Mouse (Mus musculus) stomach, postnatal 0 days (tissue): ENCODE measurements around the gene Col18a1. TPM values are rescaled to one million over a fixed set of nuclear protein-coding genes. Genes with fewer than 3 reads are reported as not detected.

Experiments used
- ATAC-seq: fragments of 200-750 bp; cut with Nextera tagmentation; 2 replicates; pipeline ENCODE4 v1.8.0; 2017; ENCODE audit not compliant: low FRiP score, low TSS enrichment
- DNase-seq: peaks from one replicate; pipeline ENCODE4 v3.0.0-alpha.2; 2016; ENCODE audit warnings: low spot score
- H3K27ac ChIP-seq: fragments of 300-500 bp; sonication (generic); replicated peaks from 2 replicates; pipeline ENCODE4 v1.5.1; 2014; ENCODE audit warnings: mild to moderate bottlenecking, control low read depth
- H3K27me3 ChIP-seq: fragments of 300-500 bp; sonication (generic); 2 replicates; pipeline ENCODE4 v1.6.1; 2014; ENCODE audit warnings: low read length; ENCODE audit not compliant: control insufficient read depth, insufficient read depth
- H3K36me3 ChIP-seq: fragments of 300-500 bp; sonication (generic); 2 replicates; pipeline ENCODE4 v1.6.1; 2014; ENCODE audit warnings: low read length, mixed read lengths; ENCODE audit not compliant: control insufficient read depth, insufficient read depth
- H3K4me1 ChIP-seq: fragments of 300-500 bp; sonication (generic); replicated peaks from 2 replicates; pipeline ENCODE4 v1.6.1; 2014; ENCODE audit warnings: antibody characterized with exemption; ENCODE audit not compliant: control insufficient read depth, insufficient read depth
- H3K4me2 ChIP-seq: fragments of 300-500 bp; sonication (generic); replicated peaks from 2 replicates; pipeline ENCODE4 v1.6.1; 2014; ENCODE audit warnings: low read depth, mild to moderate bottlenecking, control low read depth, moderate library complexity
- H3K4me3 ChIP-seq: fragments of 300-500 bp; sonication (generic); 2 replicates; pipeline ENCODE4 v1.5.1; 2014; ENCODE audit warnings: low read depth, low read length, control low read depth
- H3K9ac ChIP-seq: fragments of 300-500 bp; sonication (generic); 2 replicates; pipeline ENCODE4 v1.6.1; 2014; ENCODE audit warnings: mild to moderate bottlenecking, low read length, control low read depth, mixed read lengths
- H3K9me3 ChIP-seq: fragments of 300-500 bp; sonication (generic); 2 replicates; pipeline ENCODE4 v1.6.1; 2016; ENCODE audit warnings: low read length; ENCODE audit not compliant: control insufficient read depth
- CTCF ChIP-seq: IDR thresholded peaks from 2 replicates; pipeline ENCODE4 v1.5.1; 2016; ENCODE audit warnings: antibody characterized with exemption, low read depth, mild to moderate bottlenecking, moderate library complexity
- EP300 ChIP-seq: optimal IDR thresholded peaks from 2 replicates; pipeline ENCODE3; 2016; ENCODE audit warnings: antibody characterized with exemption
- WGBS: fragments of 180-500 bp; shearing (Covaris S2); extraction: QIAGEN DNeasy Blood & Tissue Kit; methylation state at CpG from one replicate; pipeline ENCODE4 v1.1.7; 2014; 5-methylcytosine and 5-hydroxymethylcytosine counted together
- polyA plus RNA-seq: library from polyadenylated mRNA; unstranded; fragments of >200 nt; fragmentation: Nextera tagmentation; extraction: Ambion mirVana; gene quantifications from 2 replicates; pipeline ENCODE4 v1.2.1, GENCODE M21; 2015

Col18a1 gene
- polyA plus RNA-seq, 1 experiment from 2014 or later: 26.3 TPM

GRCm38 (mm10) chr10:77007433-77008108, 158.8 kb downstream of the Col18a1 start:
- TF ChIP-seq CTCF (no peak), EP300 (no peak)
- Histone ChIP-seq H3K9me3 (no peaks in the 10 kb centered on the region), H3K4me3 (no peak overlapping the region), H3K4me2 (no peak overlapping the region; the same call in 1 of the 2 replicates), H3K27ac (no peak overlapping the region), H3K27me3 (no peaks in the 10 kb centered on the region), H3K36me3 (no peaks in the 10 kb centered on the region), H3K4me1 (no peaks in the 10 kb centered on the region), H3K9ac (no peak overlapping the region)
- DNase-seq: no peak
- no peak; the same call in 1 of the 2 replicates for ATAC-seq
- 42% methylated on average over 8 of the region's 8 CpGs for WGBS

- WGBS: 38% methylated on average over 7 of the region's 7 CpGs
Measured at GRCm38 (mm10) chr10:77004936-77005335, 161.4 kb downstream of the Col18a1 start.

More at GRCm38 (mm10) chr10:77004936-77005335, 161.4 kb downstream of the Col18a1 start:
- Histone ChIP-seq H3K4me3 (no peak overlapping the region), H3K36me3 (no peaks in the 10 kb centered on the region), H3K9ac (no peak overlapping the region), H3K4me1 (no peaks in the 10 kb centered on the region), H3K9me3 (no peaks in the 10 kb centered on the region), H3K27ac (no peak overlapping the region), H3K4me2 (no peak overlapping the region), H3K27me3 (no peaks in the 10 kb centered on the region)
- DNase-seq (no peak), ATAC-seq (no peak)
- TF ChIP-seq CTCF (no peak), EP300 (no peak)

Other genes starting within 250 kb of the Col18a1 start
- gene Pcbp3, start 204.7 kb downstream of the Col18a1 start, polyA plus RNA-seq: 15.3 and 18.5 TPM in 2 replicates
- gene Slc19a1, start 134.3 kb downstream of the Col18a1 start, polyA plus RNA-seq: 13.9 and 14.2 TPM in 2 replicates
- 50.7 and 54.0 TPM in 2 replicates for gene Pofut2, start 92.7 kb upstream of the Col18a1 start, polyA plus RNA-seq